Mouse (Mus musculus): Measurements from ENCODE around the gene March9. TPM values are rescaled to one million over a fixed set of nuclear protein-coding genes. Genes with fewer than 3 reads are reported as not detected.

March9 gene
- polyA plus RNA-seq, 1 experiment from 2014 or later: 0.39 TPM

DNA sequence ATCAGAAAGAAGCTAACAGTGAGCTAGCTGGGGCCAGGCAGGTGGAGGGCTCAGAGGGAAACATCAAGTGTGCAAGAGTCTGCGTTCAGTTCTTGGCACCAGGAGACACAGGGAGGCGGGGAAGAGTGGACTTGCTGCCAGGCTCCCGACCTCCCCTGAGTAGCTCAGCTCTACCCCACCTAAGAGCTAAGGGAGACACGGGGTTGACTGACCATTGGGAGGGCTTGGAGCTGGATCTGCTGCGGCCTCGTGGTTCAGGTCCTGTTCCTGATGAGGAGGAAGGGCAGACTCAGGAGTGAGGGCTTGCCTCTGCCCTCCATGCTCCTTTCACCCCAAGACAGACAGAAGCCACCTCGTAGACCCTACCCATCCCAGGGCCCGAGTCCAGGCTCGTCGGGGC is 39.2 kb upstream of the March9 start:
- Histone ChIP-seq H3K27me3 (ENCODE audit: control insufficient read depth, insufficient read depth, low read length) (no peaks in the 10 kb centered on the region), H3K9ac (ENCODE audit: low read length) (no peak overlapping the region)

DNA sequence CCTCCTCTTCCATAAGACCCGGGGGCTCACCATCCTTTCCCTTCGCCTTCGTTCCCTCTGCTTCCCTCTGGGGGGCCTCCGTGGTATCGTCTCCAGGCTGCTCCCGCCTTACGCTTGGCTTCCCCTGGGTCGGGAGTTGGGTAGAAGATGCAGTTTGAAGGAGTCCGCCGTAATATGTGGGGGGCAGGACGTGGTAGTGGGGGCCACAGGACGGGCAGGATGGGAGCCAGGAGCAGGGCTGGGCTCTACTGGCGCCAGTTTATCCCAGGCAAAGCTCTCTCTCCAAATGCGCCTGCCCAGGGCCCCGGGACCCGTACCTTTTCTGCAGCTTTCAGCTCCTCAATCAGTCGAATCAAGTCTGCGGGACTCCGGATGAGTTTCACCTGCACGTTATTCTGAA is 38.5 kb upstream of the March9 start:
- H3K4me2 ChIP-seq (ENCODE audit: low read length): no peak overlapping the region
- no peak overlapping the region for H3K4me3 ChIP-seq (ENCODE audit: control insufficient read depth in 1 of 2, insufficient read depth in 1 of 2, low read depth in 1 of 2, low read length in 2 of 2)
- no peak overlapping the region for H3K9ac ChIP-seq (ENCODE audit: low read length)
- H3K36me3 ChIP-seq (ENCODE audit: control insufficient read depth, insufficient read depth, low read length): peaks cover 34% of the 10 kb centered on the region
- H3K27ac ChIP-seq (replicated peaks in 1 of 2; ENCODE audit: control insufficient read depth in 1 of 2, insufficient read depth in 1 of 2, low read depth in 2 of 2, low read length in 2 of 2): no peak overlapping the region
- 78% methylated on average over 20 of the region's 20 CpGs for WGBS
- H3K9me3 ChIP-seq (ENCODE audit: control insufficient read depth, low read length): no peaks in the 10 kb centered on the region
- peaks cover 2% of the 10 kb centered on the region for H3K27me3 ChIP-seq (ENCODE audit: control insufficient read depth, insufficient read depth, low read length)
- ATAC-seq (ENCODE audit: insufficient number of reproducible peaks, insufficient read depth, low FRiP score, low read depth): no peak
- H3K4me1 ChIP-seq (ENCODE audit: control insufficient read depth in 2 of 2, insufficient read depth in 2 of 2, low read length in 2 of 2): peaks cover 10 to 11% of the 10 kb centered on the region in 2 experiments

More for the DNA sequence above, 39.2 kb upstream of the March9 start:
- Histone ChIP-seq H3K27ac (replicated peaks in 1 of 2; ENCODE audit: control insufficient read depth in 1 of 2, insufficient read depth in 1 of 2, low read depth in 2 of 2, low read length in 2 of 2) (no peak overlapping the region), H3K4me3 (ENCODE audit: control insufficient read depth in 1 of 2, insufficient read depth in 1 of 2, low read depth in 1 of 2, low read length in 2 of 2) (no peak overlapping the region), H3K4me1 (ENCODE audit: control insufficient read depth in 2 of 2, insufficient read depth in 2 of 2, low read length in 2 of 2) (peaks cover 9% of the 10 kb centered on the region in 2 experiments), H3K4me2 (ENCODE audit: low read length) (no peak overlapping the region), H3K36me3 (ENCODE audit: control insufficient read depth, insufficient read depth, low read length) (peaks cover 34% of the 10 kb centered on the region), H3K9me3 (ENCODE audit: control insufficient read depth, low read length) (no peaks in the 10 kb centered on the region)
- no peak for ATAC-seq (ENCODE audit: insufficient number of reproducible peaks, insufficient read depth, low FRiP score, low read depth)
- 85% methylated on average over 10 of the region's 10 CpGs for WGBS

DNA sequence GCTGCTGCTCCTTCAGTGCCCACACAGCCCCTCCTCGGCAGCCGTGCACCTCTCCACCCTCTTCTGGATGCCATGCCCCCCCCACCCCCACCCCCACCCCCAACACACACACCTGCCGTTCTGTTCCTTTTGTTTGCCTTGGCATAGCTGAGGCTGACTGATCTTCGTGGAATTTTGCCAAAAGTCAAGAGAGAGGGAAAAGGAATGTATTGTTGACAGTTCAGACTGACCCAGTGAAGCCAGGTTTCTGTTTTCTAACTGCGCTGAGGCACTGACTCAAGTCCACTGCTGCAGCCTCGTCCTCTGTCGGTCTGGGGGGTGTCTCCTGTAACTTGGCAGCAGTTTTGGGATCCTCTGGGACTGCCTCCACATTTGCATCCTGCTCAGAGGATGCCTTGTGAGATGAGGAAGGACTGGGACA is 34.4 kb upstream of the March9 start:
- H3K4me1 ChIP-seq (ENCODE audit: control insufficient read depth in 2 of 2, insufficient read depth in 2 of 2, low read length in 2 of 2): peaks cover 10 to 20% of the 10 kb centered on the region in 2 experiments
- peaks cover 44% of the 10 kb centered on the region for H3K27me3 ChIP-seq (ENCODE audit: control insufficient read depth, insufficient read depth, low read length)
- peak overlapping the region; percentile 21; the same call in 1 of the 2 replicates for H3K4me2 ChIP-seq (ENCODE audit: low read length)
- H3K4me3 ChIP-seq (ENCODE audit: control insufficient read depth in 1 of 2, insufficient read depth in 1 of 2, low read depth in 1 of 2, low read length in 2 of 2): no peak overlapping the region
- no peak for ATAC-seq (ENCODE audit: insufficient number of reproducible peaks, insufficient read depth, low FRiP score, low read depth)
- no peak overlapping the region for H3K9ac ChIP-seq (ENCODE audit: low read length)
- H3K9me3 ChIP-seq (ENCODE audit: control insufficient read depth, low read length): no peaks in the 10 kb centered on the region
- peaks cover 28% of the 10 kb centered on the region for H3K36me3 ChIP-seq (ENCODE audit: control insufficient read depth, insufficient read depth, low read length)
- WGBS: 9% methylated on average over 5 of the region's 7 CpGs
- no peak overlapping the region for H3K27ac ChIP-seq (replicated peaks in 1 of 2; ENCODE audit: control insufficient read depth in 1 of 2, insufficient read depth in 1 of 2, low read depth in 2 of 2, low read length in 2 of 2)

DNA sequence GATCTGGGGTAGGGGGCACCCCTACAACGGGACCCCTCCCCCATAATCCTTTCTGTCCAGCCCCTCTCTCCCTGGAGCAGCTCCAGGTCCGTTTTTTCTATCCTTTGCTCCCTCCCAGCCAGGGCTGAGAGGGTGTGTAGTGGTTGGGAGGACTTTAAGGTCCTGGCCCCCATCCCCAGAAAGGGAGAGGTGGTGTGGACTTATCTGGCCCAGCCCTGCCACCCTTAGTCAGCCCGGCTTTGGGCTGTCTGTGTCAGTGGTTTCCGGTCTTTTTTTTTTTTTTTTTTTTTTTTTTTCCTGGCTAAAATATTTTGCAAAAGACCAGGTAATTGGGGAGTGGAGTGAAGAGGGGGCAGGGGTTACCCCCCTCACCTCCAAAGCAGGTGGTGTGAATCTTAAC is 32.8 kb upstream of the March9 start:
- no peak overlapping the region for H3K4me3 ChIP-seq (ENCODE audit: control insufficient read depth in 1 of 2, insufficient read depth in 1 of 2, low read depth in 1 of 2, low read length in 2 of 2)
- WGBS: 45% methylated on average over 4 of the region's 4 CpGs
- no peak for ATAC-seq (ENCODE audit: insufficient number of reproducible peaks, insufficient read depth, low FRiP score, low read depth)
- H3K27ac ChIP-seq (replicated peaks in 1 of 2; ENCODE audit: control insufficient read depth in 1 of 2, insufficient read depth in 1 of 2, low read depth in 2 of 2, low read length in 2 of 2): no peak overlapping the region
- H3K9me3 ChIP-seq (ENCODE audit: control insufficient read depth, low read length): no peaks in the 10 kb centered on the region
- H3K9ac ChIP-seq (ENCODE audit: low read length): no peak overlapping the region
- no peak overlapping the region for H3K4me2 ChIP-seq (ENCODE audit: low read length)
- peaks cover 60% of the 10 kb centered on the region for H3K27me3 ChIP-seq (ENCODE audit: control insufficient read depth, insufficient read depth, low read length)
- peaks cover 10 to 20% of the 10 kb centered on the region in 2 experiments for H3K4me1 ChIP-seq (ENCODE audit: control insufficient read depth in 2 of 2, insufficient read depth in 2 of 2, low read length in 2 of 2)
- peaks cover 12% of the 10 kb centered on the region for H3K36me3 ChIP-seq (ENCODE audit: control insufficient read depth, insufficient read depth, low read length)

DNA sequence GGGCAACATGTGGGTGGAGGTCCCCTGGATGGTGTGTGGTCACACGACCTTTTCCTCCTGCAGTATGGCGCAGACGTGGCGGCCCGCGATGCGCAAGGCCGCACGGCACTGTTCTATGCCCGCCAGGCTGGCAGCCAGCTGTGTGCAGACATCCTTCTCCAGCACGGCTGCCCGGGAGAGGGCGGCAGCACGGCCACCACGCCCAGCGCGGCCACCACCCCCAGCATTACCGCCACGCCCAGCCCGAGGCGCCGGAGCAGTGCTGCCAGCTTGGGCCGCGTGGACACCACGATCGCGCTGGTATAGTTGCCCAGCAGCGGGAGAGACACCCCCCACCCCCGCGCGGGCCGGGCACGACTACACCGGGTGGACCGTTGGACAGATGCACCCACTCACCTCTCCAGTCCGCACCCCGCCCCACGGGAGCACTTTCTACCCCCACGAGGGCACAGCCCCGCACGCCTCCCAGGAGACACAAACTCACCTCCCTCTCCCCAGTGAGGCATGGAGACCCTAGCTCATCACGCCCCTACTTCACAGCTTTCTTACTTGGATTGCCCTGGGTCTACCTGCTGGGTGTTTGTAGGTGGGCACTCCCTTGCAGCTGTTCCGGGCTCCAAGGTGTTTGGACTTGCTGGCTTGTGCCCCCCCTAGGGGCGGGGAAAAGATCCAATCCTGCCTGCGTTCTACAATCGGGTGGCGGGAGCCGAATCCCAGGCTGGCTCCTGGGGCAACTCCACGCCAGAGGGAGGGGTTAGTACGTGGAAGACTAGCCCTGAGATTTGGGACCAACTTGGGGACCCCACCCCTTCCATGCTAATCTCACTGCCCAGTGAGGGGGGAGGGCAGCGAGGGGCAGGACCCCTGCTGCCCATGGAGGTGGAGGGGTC is 31.8 kb upstream of the March9 start:
- Histone ChIP-seq H3K4me1 (ENCODE audit: control insufficient read depth in 2 of 2, insufficient read depth in 2 of 2, low read length in 2 of 2) (peaks cover 10 to 20% of the 10 kb centered on the region in 2 experiments), H3K9me3 (ENCODE audit: control insufficient read depth, low read length) (no peaks in the 10 kb centered on the region), H3K36me3 (ENCODE audit: control insufficient read depth, insufficient read depth, low read length) (peaks cover 9% of the 10 kb centered on the region), H3K9ac (ENCODE audit: low read length) (no peak overlapping the region), H3K4me3 (ENCODE audit: control insufficient read depth in 1 of 2, insufficient read depth in 1 of 2, low read depth in 1 of 2, low read length in 2 of 2) (peak overlapping the region in 1 of 2 experiments; percentile 16; a peak in 2 of 4 replicates), H3K4me2 (ENCODE audit: low read length) (peak overlapping the region; percentile 43), H3K27ac (replicated peaks in 1 of 2; ENCODE audit: control insufficient read depth in 1 of 2, insufficient read depth in 1 of 2, low read depth in 2 of 2, low read length in 2 of 2) (no peak overlapping the region), H3K27me3 (ENCODE audit: control insufficient read depth, insufficient read depth, low read length) (peaks cover 69% of the 10 kb centered on the region)
- no peak for ATAC-seq (ENCODE audit: insufficient number of reproducible peaks, insufficient read depth, low FRiP score, low read depth)
- 10% methylated on average over 50 of the region's 51 CpGs for WGBS

DNA sequence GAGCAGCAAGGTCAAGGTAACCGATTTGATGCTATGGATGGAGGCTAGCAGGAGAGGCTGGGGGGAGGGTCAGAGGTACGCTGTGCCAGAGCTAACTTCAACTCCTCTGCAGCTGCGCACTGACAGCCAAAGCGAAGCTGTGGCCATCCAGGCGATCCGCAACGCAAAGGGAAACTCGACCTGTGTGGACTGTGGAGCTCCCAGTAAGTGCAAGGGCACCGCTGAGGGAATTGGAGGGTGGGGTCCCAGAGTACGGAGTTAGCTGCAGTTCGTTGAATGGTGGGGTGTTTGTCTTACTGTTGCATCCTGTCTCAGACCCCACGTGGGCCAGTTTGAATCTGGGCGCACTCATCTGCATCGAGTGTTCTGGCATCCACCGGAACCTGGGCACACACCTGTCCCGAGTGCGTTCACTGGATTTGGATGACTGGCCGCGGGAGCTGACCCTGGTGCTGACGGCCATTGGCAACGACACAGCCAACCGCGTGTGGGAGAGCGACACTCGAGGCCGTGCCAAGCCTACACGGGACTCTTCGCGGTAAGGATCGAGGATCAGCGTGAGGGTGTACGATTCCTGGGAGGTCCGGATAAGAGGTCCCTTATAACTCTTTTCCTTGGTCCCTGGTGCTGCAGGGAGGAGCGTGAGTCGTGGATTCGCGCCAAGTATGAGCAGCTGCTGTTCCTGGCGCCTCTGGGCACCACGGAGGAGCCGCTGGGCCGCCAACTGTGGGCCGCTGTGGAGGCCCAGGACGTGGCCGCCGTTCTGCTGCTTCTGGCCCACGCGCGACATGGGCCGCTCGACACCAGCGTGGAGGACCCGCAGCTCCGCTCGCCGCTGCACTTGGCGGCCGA is 30.8 kb upstream of the March9 start:
- Histone ChIP-seq H3K36me3 (ENCODE audit: control insufficient read depth, insufficient read depth, low read length) (peaks cover under 1% of the 10 kb centered on the region; the same call in 1 of the 2 replicates), H3K27ac (replicated peaks in 1 of 2; ENCODE audit: control insufficient read depth in 1 of 2, insufficient read depth in 1 of 2, low read depth in 2 of 2, low read length in 2 of 2) (no peak overlapping the region), H3K4me2 (ENCODE audit: low read length) (peak overlapping the region; percentile 43), H3K4me3 (ENCODE audit: control insufficient read depth in 1 of 2, insufficient read depth in 1 of 2, low read depth in 1 of 2, low read length in 2 of 2) (peak overlapping the region in 1 of 2 experiments; percentile 16; a peak in 2 of 4 replicates), H3K27me3 (ENCODE audit: control insufficient read depth, insufficient read depth, low read length) (peaks cover 73% of the 10 kb centered on the region), H3K9me3 (ENCODE audit: control insufficient read depth, low read length) (no peaks in the 10 kb centered on the region), H3K9ac (ENCODE audit: low read length) (no peak overlapping the region), H3K4me1 (ENCODE audit: control insufficient read depth in 2 of 2, insufficient read depth in 2 of 2, low read length in 2 of 2) (peaks cover 10 to 20% of the 10 kb centered on the region in 2 experiments)
- 9% methylated on average over 57 of the region's 57 CpGs for WGBS
- ATAC-seq (ENCODE audit: insufficient number of reproducible peaks, insufficient read depth, low FRiP score, low read depth): no peak

DNA sequence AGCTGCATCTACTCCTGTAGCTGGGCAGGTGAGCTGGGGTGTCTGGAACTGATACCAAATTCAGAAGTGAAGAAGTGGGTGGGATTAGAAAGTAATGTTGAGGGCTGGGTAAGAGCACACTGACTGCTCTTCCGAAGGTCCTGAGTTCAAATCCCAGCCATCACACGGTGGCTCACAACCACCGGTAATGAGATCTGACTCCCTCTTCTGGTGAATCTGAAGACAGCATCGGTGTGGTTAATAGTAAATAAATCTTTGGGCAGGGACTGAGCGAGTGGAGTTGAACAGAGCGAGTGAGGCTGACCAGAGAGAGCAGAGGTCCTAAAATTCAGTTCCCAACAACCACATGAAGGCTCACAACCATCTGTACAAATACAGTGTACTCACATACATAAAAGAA is 25.6 kb upstream of the March9 start:
- WGBS: 72% methylated on average over 6 of the region's 6 CpGs
- Histone ChIP-seq H3K27ac (replicated peaks in 1 of 2; ENCODE audit: control insufficient read depth in 1 of 2, insufficient read depth in 1 of 2, low read depth in 2 of 2, low read length in 2 of 2) (no peak overlapping the region), H3K9me3 (ENCODE audit: control insufficient read depth, low read length) (no peaks in the 10 kb centered on the region), H3K27me3 (ENCODE audit: control insufficient read depth, insufficient read depth, low read length) (peaks cover 86% of the 10 kb centered on the region), H3K4me3 (ENCODE audit: control insufficient read depth in 1 of 2, insufficient read depth in 1 of 2, low read depth in 1 of 2, low read length in 2 of 2) (no peak overlapping the region), H3K36me3 (ENCODE audit: control insufficient read depth, insufficient read depth, low read length) (no peaks in the 10 kb centered on the region), H3K4me2 (ENCODE audit: low read length) (no peak overlapping the region), H3K9ac (ENCODE audit: low read length) (no peak overlapping the region), H3K4me1 (ENCODE audit: control insufficient read depth in 2 of 2, insufficient read depth in 2 of 2, low read length in 2 of 2) (peaks cover 6 to 11% of the 10 kb centered on the region in 2 experiments; a peak in 3 of 4 replicates)
- ATAC-seq (ENCODE audit: insufficient number of reproducible peaks, insufficient read depth, low FRiP score, low read depth): no peak
